Mouse (Mus musculus): ENCODE measurements at regions not wholly inside any gene's neighbourhood (a gene's known extent, or its start where the extent isn't known, plus 50 kb on each side); places are given as distances from the start of the nearest gene placed in this dataset.

DNA sequence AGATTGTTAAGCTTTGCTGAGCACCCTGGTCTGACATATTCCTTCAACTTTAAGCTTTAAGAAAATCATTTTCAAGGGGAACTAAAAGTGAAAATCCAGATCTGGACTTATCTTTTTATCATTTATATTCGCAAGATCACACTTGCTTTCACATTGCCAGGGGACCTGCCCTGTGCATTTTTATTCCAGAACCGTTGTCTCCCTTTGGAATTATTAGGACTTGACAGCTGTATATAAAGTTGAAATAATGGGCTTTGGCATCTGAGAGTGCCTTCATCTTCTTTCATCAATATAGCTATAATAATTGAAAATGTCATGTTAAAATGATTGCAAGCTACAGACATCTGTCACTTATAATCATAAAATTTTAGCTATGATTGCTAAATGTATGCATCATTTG lies 276.8 kb upstream of the Olfm3 start:
- H3K27me3 ChIP-seq (replicated peaks; ENCODE audit: control insufficient read depth, insufficient read depth, low read length): no peaks in the 10 kb centered on the region
- H3K4me2 ChIP-seq (ENCODE audit: low read length): no peak overlapping the region
- H3K4me1 ChIP-seq (ENCODE audit: control insufficient read depth, insufficient read depth, low read length): no peaks in the 10 kb centered on the region
- H3K9ac ChIP-seq (ENCODE audit: low read length): no peak overlapping the region
- no peak for ATAC-seq
- 76% methylated on average over 2 of the region's 2 CpGs for WGBS
- no peak for DNase-seq (ENCODE audit: low spot score)
- H3K36me3 ChIP-seq (ENCODE audit: control insufficient read depth, insufficient read depth, low read length): no peaks in the 10 kb centered on the region
- H3K27ac ChIP-seq (ENCODE audit: low read depth, low read length): no peak overlapping the region
- H3K9me3 ChIP-seq (replicated peaks; ENCODE audit: control insufficient read depth, low read length): no peaks in the 10 kb centered on the region
- no peak overlapping the region for H3K4me3 ChIP-seq (ENCODE audit: low read depth, low read length)

DNA sequence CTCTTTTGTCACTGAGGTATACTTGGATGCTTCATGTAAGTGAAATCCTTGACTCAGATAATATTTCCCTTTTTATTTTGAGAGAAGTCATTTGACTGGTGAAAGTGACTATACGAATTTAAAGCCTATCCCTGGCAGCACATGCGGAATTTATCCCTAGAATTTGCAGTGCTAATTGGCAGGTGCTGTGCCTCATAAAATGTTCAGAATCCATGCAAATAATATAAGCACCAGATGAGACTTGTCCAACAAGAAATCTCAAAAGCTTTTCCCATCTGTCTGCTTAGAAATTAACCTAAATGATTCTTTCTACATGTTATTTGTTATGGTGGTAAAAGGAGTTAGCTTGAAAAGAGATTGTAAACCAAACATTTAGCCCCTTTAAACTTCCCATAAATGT lies 268.5 kb upstream of the Olfm3 start:
- peak; percentile 40; the same call in 1 of the 2 replicates for ATAC-seq

GRCm38 (mm10) chr3:114647957-114648356 lies 255.9 kb upstream of the Olfm3 start:
- Histone ChIP-seq H3K4me1 (ENCODE audit: control insufficient read depth, insufficient read depth, low read length) (no peaks in the 10 kb centered on the region), H3K4me3 (ENCODE audit: low read depth, low read length) (no peak overlapping the region), H3K9me3 (replicated peaks; ENCODE audit: control insufficient read depth, low read length) (no peaks in the 10 kb centered on the region), H3K27ac (ENCODE audit: low read depth, low read length) (no peak overlapping the region), H3K4me2 (ENCODE audit: low read length) (no peak overlapping the region), H3K9ac (ENCODE audit: low read length) (no peak overlapping the region), H3K27me3 (replicated peaks; ENCODE audit: control insufficient read depth, insufficient read depth, low read length) (no peaks in the 10 kb centered on the region), H3K36me3 (ENCODE audit: control insufficient read depth, insufficient read depth, low read length) (no peaks in the 10 kb centered on the region)
- DNase-seq (ENCODE audit: low spot score) (no peak), ATAC-seq (no peak)
- 80% methylated on average over 3 of the region's 3 CpGs for WGBS

More for the DNA sequence above, 268.5 kb upstream of the Olfm3 start:
- Histone ChIP-seq H3K9ac (ENCODE audit: low read length) (no peak overlapping the region), H3K4me3 (ENCODE audit: low read depth, low read length) (no peak overlapping the region), H3K36me3 (ENCODE audit: control insufficient read depth, insufficient read depth, low read length) (no peaks in the 10 kb centered on the region), H3K4me2 (ENCODE audit: low read length) (no peak overlapping the region), H3K4me1 (ENCODE audit: control insufficient read depth, insufficient read depth, low read length) (no peaks in the 10 kb centered on the region), H3K27me3 (replicated peaks; ENCODE audit: control insufficient read depth, insufficient read depth, low read length) (no peaks in the 10 kb centered on the region), H3K9me3 (replicated peaks; ENCODE audit: control insufficient read depth, low read length) (no peaks in the 10 kb centered on the region), H3K27ac (ENCODE audit: low read depth, low read length) (no peak overlapping the region)
- WGBS: 73% methylated on average over 2 of the region's 2 CpGs
- peak; percentile 41 for DNase-seq (ENCODE audit: low spot score)

GRCm38 (mm10) chr3:114697946-114698345 lies 205.9 kb upstream of the Olfm3 start:
- H3K4me1 ChIP-seq (ENCODE audit: control insufficient read depth, insufficient read depth, low read length): no peaks in the 10 kb centered on the region
- H3K9ac ChIP-seq (ENCODE audit: low read length): no peak overlapping the region
- no peak overlapping the region for H3K4me2 ChIP-seq (ENCODE audit: low read length)
- H3K27ac ChIP-seq (ENCODE audit: low read depth, low read length): no peak overlapping the region
- WGBS: 31% methylated on average over 2 of the region's 2 CpGs
- no peak overlapping the region for H3K4me3 ChIP-seq (ENCODE audit: low read depth, low read length)
- H3K36me3 ChIP-seq (ENCODE audit: control insufficient read depth, insufficient read depth, low read length): no peaks in the 10 kb centered on the region
- ATAC-seq (peak; percentile 87), DNase-seq (ENCODE audit: low spot score) (peak; percentile 73)
- H3K27me3 ChIP-seq (replicated peaks; ENCODE audit: control insufficient read depth, insufficient read depth, low read length): no peaks in the 10 kb centered on the region
- no peaks in the 10 kb centered on the region for H3K9me3 ChIP-seq (replicated peaks; ENCODE audit: control insufficient read depth, low read length)

DNA sequence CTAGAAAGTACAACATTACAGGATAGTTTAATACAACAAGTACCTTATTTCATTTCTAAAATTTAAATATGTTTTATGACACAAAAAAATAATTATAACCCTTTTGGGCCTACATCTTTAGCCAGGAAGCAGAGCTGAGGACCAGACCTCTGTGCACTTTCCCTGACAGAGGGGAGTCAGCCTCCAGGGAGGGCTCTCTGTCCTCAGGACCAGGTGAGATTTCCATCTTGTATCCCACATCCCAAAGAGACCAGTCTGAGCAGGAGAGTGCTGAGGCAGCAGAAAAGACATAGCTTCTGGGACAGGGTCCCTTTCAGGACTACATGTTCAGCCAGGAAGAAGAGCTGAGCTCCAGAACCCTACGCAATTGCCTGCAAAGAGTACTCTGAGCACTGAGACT lies 178.7 kb upstream of the Olfm3 start:
- 88% methylated on average over 1 of the region's 1 CpGs for WGBS

GRCm38 (mm10) chr3:114736426-114736825 lies 167.5 kb upstream of the Olfm3 start:
- WGBS: 90% methylated on average over 2 of the region's 2 CpGs
- no peak for DNase-seq (ENCODE audit: low spot score)
- Histone ChIP-seq H3K9ac (ENCODE audit: low read length) (no peak overlapping the region), H3K27ac (ENCODE audit: low read depth, low read length) (no peak overlapping the region), H3K27me3 (replicated peaks; ENCODE audit: control insufficient read depth, insufficient read depth, low read length) (no peaks in the 10 kb centered on the region), H3K4me2 (ENCODE audit: low read length) (no peak overlapping the region), H3K36me3 (ENCODE audit: control insufficient read depth, insufficient read depth, low read length) (no peaks in the 10 kb centered on the region), H3K4me3 (ENCODE audit: low read depth, low read length) (no peak overlapping the region), H3K9me3 (replicated peaks; ENCODE audit: control insufficient read depth, low read length) (no peaks in the 10 kb centered on the region), H3K4me1 (ENCODE audit: control insufficient read depth, insufficient read depth, low read length) (no peaks in the 10 kb centered on the region)
- ATAC-seq: no peak

More for the DNA sequence above, 178.7 kb upstream of the Olfm3 start:
- Histone ChIP-seq H3K36me3 (ENCODE audit: control insufficient read depth, insufficient read depth, low read length) (no peaks in the 10 kb centered on the region), H3K27ac (ENCODE audit: low read depth, low read length) (no peak overlapping the region), H3K4me2 (ENCODE audit: low read length) (no peak overlapping the region), H3K27me3 (replicated peaks; ENCODE audit: control insufficient read depth, insufficient read depth, low read length) (no peaks in the 10 kb centered on the region), H3K9me3 (replicated peaks; ENCODE audit: control insufficient read depth, low read length) (no peaks in the 10 kb centered on the region), H3K4me3 (ENCODE audit: low read depth, low read length) (no peak overlapping the region), H3K4me1 (ENCODE audit: control insufficient read depth, insufficient read depth, low read length) (no peaks in the 10 kb centered on the region), H3K9ac (ENCODE audit: low read length) (no peak overlapping the region)
- no peak for DNase-seq (ENCODE audit: low spot score)
- no peak for ATAC-seq

GRCm38 (mm10) chr3:114744206-114744605 lies 159.7 kb upstream of the Olfm3 start:
- ATAC-seq (no peak), DNase-seq (ENCODE audit: low spot score) (no peak)
- Histone ChIP-seq H3K9me3 (replicated peaks; ENCODE audit: control insufficient read depth, low read length) (no peaks in the 10 kb centered on the region), H3K27me3 (replicated peaks; ENCODE audit: control insufficient read depth, insufficient read depth, low read length) (no peaks in the 10 kb centered on the region), H3K36me3 (ENCODE audit: control insufficient read depth, insufficient read depth, low read length) (no peaks in the 10 kb centered on the region), H3K27ac (ENCODE audit: low read depth, low read length) (no peak overlapping the region), H3K4me2 (ENCODE audit: low read length) (no peak overlapping the region), H3K4me1 (ENCODE audit: control insufficient read depth, insufficient read depth, low read length) (no peaks in the 10 kb centered on the region), H3K4me3 (ENCODE audit: low read depth, low read length) (no peak overlapping the region), H3K9ac (ENCODE audit: low read length) (no peak overlapping the region)
- 69% methylated on average over 1 of the region's 1 CpGs for WGBS

- Histone ChIP-seq H3K36me3 (ENCODE audit: control insufficient read depth, insufficient read depth, low read length) (no peaks in the 10 kb centered on the region), H3K4me1 (ENCODE audit: control insufficient read depth, insufficient read depth, low read length) (no peaks in the 10 kb centered on the region), H3K9me3 (replicated peaks; ENCODE audit: control insufficient read depth, low read length) (no peaks in the 10 kb centered on the region), H3K4me3 (ENCODE audit: low read depth, low read length) (no peak overlapping the region), H3K27ac (ENCODE audit: low read depth, low read length) (no peak overlapping the region), H3K9ac (ENCODE audit: low read length) (no peak overlapping the region), H3K4me2 (ENCODE audit: low read length) (no peak overlapping the region), H3K27me3 (replicated peaks; ENCODE audit: control insufficient read depth, insufficient read depth, low read length) (no peaks in the 10 kb centered on the region)
- ATAC-seq (no peak), DNase-seq (ENCODE audit: low spot score) (no peak)
Observed at GRCm38 (mm10) chr3:114745131-114745530, 158.7 kb upstream of the Olfm3 start.

DNA sequence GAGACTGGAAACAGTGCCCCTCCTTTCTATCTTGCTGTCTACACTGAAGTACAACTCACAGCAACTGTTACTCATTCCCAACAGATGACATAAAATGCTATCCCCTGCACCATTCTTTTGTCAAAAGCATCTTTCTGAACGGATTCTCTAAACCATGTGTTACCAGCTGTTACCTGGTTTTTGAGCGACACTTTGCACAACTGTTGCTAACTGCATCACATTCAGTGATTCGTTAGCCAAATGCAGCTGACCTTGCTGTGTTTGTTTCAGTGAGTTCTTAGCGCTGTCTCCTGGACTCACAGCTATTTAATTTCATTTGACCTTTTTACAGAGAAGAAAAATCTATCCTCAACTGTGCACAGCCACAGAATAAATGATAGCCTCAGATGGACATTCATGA lies 146.6 kb upstream of the Olfm3 start:
- no peaks in the 10 kb centered on the region for H3K36me3 ChIP-seq (ENCODE audit: control insufficient read depth, insufficient read depth, low read length)
- H3K9me3 ChIP-seq (replicated peaks; ENCODE audit: control insufficient read depth, low read length): no peaks in the 10 kb centered on the region
- H3K4me1 ChIP-seq (ENCODE audit: control insufficient read depth, insufficient read depth, low read length): no peaks in the 10 kb centered on the region
- no peak overlapping the region for H3K27ac ChIP-seq (ENCODE audit: low read depth, low read length)
- H3K27me3 ChIP-seq (replicated peaks; ENCODE audit: control insufficient read depth, insufficient read depth, low read length): no peaks in the 10 kb centered on the region
- DNase-seq (ENCODE audit: low spot score): no peak
- no peak overlapping the region for H3K9ac ChIP-seq (ENCODE audit: low read length)
- WGBS: 76% methylated on average over 4 of the region's 4 CpGs
- H3K4me3 ChIP-seq (ENCODE audit: low read depth, low read length): no peak overlapping the region
- no peak overlapping the region for H3K4me2 ChIP-seq (ENCODE audit: low read length)
- no peak for ATAC-seq
